Mouse (Mus musculus) embryonic stem cell, embryonic (primary cell): ENCODE results near the gene Ptprm.

Experiments used
- CTCF ChIA-PET, 4 experiments: fragments of 300-600 bp in 2 of 4; fragments of 350-600 bp in 2 of 4; sonication (Branson Sonifier 250); formaldehyde crosslinking; loops; one replicate each; lab custom pipeline; 2022; ENCODE audit warnings: inconsistent platforms in 2 of 4; lab: Charles Lee
- POLR2A ChIA-PET, 4 experiments: fragments of 300-600 bp in 2 of 4; fragments of 350-600 bp in 2 of 4; sonication (Branson Sonifier 250); formaldehyde crosslinking; loops; one replicate each; lab custom pipeline; 2022; ENCODE audit warnings: antibody characterized with exemption in 4 of 4, inconsistent platforms in 1 of 4; lab: Charles Lee

Gene Ptprm

DNA sequence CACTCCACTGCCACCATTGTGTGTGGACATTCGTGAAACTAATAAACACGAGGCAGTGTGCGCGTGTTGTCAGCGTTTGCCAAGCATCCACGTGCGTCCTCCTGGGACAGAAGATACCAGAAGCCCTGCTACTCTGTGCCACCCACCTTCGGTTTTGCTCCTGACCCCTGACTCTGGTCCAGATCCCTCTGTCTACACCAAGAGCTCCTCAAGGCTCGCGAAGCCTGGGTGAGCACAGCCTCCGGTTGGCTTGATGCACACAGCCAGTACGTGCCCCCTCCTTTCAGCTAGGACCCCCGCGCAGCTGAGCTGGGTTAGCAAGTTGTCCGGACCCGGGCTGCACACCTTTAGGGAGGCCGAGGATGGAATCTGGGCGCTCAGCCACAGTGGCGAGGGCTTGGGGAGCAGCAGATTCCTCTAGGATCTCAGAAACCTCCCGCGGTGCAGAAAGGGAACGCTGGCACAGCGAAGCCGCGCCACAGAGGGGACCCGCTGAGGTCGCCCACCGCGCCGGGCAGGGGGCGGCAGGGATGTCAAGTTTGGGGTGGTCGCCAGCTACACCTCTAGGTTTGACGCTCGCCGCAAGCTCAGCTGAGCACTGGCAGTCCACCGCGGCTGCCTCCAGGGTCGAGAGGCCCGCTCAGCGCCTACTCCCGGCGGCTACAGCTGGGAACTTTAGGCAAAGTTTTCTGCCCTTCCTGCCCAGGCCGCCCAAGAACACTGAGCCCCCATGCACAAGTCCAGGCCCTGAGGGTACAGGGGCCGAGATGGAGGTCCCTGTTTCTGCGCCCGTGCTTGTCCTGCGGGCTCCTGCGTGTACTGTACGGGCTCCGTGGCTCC lies 1.1 kb downstream of the Ptprm start:
- POLR2A ChIA-PET = interaction anchor here in 3 of 4 experiments (0.5 to 2.2 kb wide), 8 partner anchors 9 to 410 kb away, joined by 3 to 9 read pairs (median 4); partner anchors contain the start of gene Lrrc30 (in 1 of the 3)
- CTCF ChIA-PET = interaction anchor here (0.5 to 1.4 kb wide), 6 partner anchors 94 to 1497 kb away, joined by 3 read pairs; no protein-coding TSS in a partner anchor

DNA sequence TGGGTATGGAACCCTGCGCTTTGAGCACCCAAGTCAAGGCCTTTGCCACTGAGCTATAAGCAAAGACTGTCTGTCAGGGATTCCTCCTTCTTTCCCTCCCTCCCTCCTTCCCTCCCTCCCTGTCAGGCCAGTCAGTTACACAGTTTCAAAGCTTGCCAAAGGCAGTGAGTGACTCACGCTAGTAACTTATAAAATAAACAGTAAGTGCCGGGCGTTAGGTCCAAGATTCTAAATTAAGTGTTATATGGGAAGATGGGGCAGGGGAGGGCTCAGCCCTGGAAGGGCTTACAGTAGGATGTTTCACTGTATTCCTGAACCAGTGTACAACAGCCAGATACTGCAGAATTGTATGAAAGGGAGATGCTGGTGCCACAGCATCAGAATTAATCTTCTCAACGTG lies 2.8 kb downstream of the Ptprm start:
- CTCF ChIA-PET = no interaction called here
- POLR2A ChIA-PET = no interaction called here

DNA sequence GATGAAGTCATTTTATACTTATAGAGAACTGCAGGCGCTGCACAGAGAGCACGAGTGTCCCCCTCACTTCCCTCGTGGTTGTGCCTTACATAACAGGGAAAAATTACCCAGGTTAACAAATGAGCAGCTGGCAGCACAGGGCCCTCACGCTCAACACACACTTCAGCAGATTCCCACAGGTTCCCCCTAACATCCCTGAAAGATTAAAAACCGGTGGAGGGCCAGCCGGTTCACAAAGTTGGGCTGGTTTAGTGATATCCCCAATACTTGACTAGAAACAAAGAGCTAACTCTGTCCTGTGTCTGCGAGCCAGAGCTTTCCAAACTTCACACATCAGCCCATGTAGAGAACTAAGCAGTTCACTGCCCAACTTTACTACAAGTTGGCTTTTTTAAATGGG lies 3.7 kb downstream of the Ptprm start:
- CTCF ChIA-PET = interaction anchor here in 1 of 4 experiments (0.7 kb wide), 1 partner anchor 245 kb away, joined by 3 read pairs; no protein-coding TSS in a partner anchor
- POLR2A ChIA-PET = interaction anchor here in 1 of 4 experiments (0.9 kb wide), 1 partner anchor 473 kb away, joined by 5 read pairs; no protein-coding TSS in a partner anchor

DNA sequence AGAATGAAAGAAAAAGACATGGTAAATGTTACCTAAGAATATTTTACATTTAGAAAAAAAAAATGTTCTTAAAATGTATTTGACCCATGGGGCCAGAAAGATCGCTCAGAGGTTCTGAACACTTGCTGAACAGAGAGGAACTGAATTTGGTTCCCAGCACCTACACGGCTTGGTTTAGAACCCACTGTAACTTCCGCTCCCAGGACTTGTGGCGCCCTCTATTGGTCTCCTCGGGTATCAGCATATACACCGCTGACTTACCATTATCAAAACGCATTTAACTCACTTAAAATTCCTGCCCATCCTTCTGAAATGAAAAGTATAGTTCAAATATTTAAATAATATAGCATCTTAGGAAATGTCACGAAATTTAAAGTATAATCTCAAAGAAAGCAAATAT lies 4.7 kb downstream of the Ptprm start:
- ChIA-PET CTCF (interaction anchor here in 1 of 4 experiments (0.6 kb wide), 1 partner anchor 209 kb away, joined by 4 read pairs; no protein-coding TSS in a partner anchor), POLR2A (interaction anchor here in 1 of 4 experiments (0.9 kb wide), 1 partner anchor 474 kb away, joined by 5 read pairs; no protein-coding TSS in a partner anchor)

DNA sequence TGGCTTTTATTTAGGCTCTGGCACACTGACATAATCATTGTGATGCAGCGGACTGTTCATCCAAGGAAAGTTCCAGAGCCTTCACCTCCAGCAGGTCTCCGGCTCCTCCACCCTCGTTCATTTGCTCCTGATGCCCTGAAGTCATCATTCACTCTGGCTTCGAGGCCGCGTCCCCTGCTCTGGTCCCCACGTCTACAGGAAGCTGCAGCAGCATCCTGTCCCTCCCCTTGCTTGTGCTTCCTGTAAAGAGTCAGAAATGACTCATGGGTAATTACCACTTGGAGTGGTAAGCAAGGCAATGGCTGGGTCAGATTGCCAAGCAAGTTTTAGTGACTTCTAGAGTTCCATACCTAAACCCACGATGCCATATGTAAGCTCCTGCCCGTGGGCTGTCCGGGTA lies 7.3 kb downstream of the Ptprm start:
- ChIA-PET POLR2A (no interaction called here), CTCF (no interaction called here)

DNA sequence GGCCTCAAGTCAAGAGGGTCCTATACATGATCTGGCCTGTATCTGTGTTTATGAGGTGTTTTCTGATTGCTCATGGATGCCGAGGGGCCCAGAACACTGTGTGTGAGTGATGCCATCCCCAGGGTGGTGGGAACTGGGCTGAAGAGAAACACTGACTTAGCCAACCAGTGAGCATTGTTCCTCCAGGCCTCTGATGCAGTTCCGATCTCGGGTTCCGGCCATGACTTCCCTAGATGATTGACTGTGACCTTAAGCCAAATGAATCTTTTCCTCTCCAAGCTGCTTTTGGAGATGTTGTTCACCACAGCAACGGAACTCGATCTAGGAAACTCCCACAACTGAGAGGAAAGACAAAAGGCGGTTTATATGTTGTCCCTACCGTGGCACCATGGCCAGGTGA lies 9.1 kb downstream of the Ptprm start:
- CTCF ChIA-PET = no interaction called here
- POLR2A ChIA-PET = no interaction called here

DNA sequence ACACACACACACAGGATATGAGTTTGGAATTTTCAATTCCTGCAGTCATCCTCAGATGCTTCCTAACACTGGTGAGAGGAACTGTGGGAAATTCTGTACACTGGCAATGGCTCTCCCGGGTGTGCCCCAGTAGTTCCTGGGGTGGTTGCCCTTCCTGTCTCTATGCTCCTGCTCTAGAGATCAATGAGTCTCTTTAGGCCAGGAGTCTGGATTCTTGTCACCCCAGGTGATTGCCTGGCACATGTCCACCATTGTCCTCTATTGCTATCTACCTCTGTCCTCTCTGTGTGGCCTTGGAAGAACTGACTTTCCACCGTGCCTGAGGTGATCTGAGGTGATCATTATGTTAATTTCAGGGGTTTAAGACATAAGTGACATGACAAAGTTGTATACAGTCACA lies 10.8 kb downstream of the Ptprm start:
- ChIA-PET CTCF (no interaction called here), POLR2A (interaction anchor here in 1 of 4 experiments (0.8 kb wide), 1 partner anchor 11 kb away, joined by 3 read pairs; the partner anchor contains the start of gene Ptprm)

DNA sequence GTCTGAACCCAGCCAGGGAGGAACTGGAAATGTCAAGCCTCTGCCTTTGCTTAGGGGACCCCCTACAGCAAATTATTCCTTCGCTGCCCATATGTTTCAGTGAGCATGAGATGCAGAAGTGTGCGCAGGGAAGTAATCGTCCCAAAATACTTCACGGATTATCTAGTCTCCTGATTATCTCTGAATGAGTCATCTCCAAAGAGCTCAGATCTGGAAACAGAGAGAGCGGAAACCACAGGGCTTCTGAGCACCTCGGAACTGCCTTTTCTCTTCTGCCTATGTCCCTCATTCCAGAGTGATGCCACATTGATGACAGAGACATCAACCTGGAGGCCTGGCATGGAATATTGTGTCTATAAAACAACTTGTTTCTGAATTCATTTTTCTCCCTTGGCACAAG lies 11.3 kb downstream of the Ptprm start:
- CTCF ChIA-PET = no interaction called here

DNA sequence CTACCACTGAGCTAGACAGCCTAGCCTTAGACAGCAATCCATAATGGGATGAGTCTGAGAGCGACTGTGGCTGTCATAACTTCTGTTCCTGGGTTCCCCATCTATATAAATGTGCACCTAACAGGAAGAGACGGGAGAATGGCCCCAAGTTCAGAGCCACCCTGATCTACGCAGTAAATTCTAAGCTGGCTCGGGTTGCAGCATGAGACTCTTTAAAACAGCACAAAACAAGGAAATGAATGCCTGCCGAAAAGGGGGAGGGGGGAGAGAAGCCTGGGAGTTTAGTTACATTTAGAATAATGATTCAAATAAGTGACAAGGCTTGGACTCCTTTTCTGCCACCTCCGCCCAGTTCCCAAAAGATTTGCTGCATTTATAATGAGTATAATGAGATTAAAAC lies 13.9 kb downstream of the Ptprm start:
- CTCF ChIA-PET = interaction anchor here in 1 of 4 experiments (0.6 kb wide), 1 partner anchor 46 kb away, joined by 20 read pairs; no protein-coding TSS in a partner anchor

More for the DNA sequence above, 11.3 kb downstream of the Ptprm start:
- POLR2A ChIA-PET = no interaction called here

DNA sequence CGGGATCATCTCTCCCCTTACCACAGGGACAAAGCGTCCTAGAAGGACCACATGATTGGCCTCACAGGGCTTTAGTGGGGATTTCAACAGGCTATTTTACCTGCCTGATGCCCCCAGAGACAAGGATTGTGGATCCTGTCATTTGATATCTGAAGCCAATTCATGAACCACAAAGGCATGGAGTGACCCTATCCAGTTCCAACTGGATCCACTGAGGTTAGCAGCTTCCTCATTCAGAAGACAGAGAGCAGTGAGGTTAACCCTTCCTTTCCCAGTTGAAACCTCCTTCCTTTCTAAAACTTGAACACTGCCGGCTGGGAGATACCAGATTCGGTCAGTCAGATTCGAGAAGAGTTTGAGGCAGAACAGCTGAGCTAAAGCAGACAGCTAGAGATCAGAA lies 14.7 kb downstream of the Ptprm start:
- CTCF ChIA-PET = no interaction called here
- POLR2A ChIA-PET = interaction anchor here in 3 of 4 experiments (0.6 to 1.8 kb wide), 4 partner anchors 14 to 238 kb away, joined by 4 to 9 read pairs (median 8); partner anchors contain the start of gene Ptprm (in 2 of the 3)

More for the DNA sequence above, 13.9 kb downstream of the Ptprm start:
- POLR2A ChIA-PET = interaction anchor here in 2 of 4 experiments (0.8 to 1.8 kb wide), 2 partner anchors 13 to 14 kb away, joined by 4 to 9 read pairs; partner anchors contain the start of gene Ptprm (in 1 of the 2)

DNA sequence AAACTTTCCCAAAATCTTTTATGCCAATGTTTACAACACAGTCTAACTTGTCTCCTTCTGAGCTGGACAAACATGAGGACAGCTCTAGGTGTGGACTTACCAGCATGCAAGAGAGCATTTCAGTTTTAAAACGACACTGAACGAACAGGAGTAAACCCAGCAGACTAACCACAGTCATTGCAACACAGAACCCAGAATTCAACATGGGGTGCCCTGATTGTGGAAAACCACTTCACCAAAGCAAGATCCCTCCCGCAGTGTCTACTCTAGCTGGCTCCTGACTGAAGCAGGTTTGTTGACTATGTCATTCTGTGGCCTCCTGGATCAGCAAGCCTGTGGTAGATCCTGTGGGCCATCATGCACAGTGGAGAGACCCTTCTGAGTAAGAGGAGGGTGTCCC lies 19.9 kb downstream of the Ptprm start:
- ChIA-PET CTCF (no interaction called here), POLR2A (interaction anchor here in 1 of 4 experiments (1.4 kb wide), 1 partner anchor 10 kb away, joined by 3 read pairs; no protein-coding TSS in a partner anchor)

DNA sequence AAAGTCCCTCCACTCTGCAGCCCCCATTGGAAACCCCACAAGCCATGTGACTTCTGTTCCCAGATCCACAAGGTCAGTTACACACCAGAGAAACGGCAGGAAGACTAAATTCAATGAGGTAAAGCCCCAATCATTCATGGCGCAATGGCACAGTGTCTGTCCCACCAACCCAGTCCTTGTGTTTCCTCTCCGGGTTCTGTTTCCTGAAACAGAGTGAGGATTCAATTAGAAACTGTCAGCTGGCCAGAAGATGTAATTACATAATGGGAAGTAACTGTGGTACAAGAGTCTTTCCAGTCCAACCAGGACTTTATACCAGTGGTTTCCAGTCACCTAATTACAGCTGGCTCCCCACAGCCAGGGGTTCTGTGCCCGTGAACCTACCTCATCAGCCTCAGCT lies 24.8 kb downstream of the Ptprm start:
- ChIA-PET CTCF (interaction anchor here in 1 of 4 experiments (0.6 kb wide), 1 partner anchor 609 kb away, joined by 3 read pairs; no protein-coding TSS in a partner anchor), POLR2A (no interaction called here)

DNA sequence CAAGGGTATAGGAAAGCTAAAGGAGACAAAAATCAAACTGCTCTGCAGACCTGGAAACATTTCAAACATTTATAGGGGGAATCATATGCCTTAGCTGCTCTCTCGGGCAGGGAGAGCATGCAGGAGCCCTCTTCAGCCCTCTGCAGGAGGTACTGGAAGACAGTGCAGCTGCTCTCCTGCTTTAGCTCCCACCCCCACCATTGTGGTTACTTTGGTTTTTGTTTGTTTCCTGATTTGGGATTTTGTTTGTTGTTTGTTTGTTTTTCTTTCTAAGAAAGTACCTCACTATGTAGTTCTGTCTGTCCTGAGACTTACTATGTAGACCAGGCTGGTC lies 29.8 kb downstream of the Ptprm start:
- CTCF ChIA-PET = no interaction called here
- POLR2A ChIA-PET = interaction anchor here in 1 of 4 experiments (1.1 kb wide), 1 partner anchor 10 kb away, joined by 3 read pairs; no protein-coding TSS in a partner anchor

DNA sequence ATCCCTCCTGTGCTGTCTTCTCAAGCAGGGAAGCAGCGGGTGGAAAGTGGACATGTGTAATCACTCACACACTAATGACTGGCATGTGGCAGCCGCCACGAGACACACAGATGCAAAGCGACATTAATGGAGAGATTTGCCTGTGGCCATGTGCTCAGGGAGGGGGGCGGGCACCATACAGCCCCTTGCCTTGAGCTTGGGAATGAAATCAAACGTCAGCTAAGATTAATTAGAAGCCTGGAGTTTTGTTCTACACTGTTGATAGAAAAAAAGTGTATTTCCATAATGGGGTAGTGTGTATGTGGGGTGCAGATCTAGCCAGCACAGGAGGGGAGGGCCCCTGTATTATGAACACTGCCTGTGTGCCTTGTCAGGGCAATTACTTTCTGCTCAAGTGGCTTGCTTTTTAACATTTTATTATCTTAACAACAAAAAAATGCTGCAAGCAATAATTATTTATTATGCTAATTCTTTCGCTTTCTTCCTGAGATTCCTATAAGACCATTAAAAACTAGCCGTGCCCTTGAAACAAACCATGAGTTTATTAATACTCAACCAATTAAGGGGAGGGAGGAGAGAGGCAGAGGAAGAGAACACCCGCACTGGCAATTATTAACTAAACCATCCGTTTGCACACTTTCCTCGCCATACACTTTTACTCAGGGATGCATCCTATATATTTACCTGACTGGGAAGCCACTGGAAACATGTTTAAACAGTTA lies 30.3 kb downstream of the Ptprm start:
- ChIA-PET POLR2A (interaction anchor here in 1 of 4 experiments (1.1 kb wide), 1 partner anchor 11 kb away, joined by 3 read pairs; no protein-coding TSS in a partner anchor), CTCF (no interaction called here)

DNA sequence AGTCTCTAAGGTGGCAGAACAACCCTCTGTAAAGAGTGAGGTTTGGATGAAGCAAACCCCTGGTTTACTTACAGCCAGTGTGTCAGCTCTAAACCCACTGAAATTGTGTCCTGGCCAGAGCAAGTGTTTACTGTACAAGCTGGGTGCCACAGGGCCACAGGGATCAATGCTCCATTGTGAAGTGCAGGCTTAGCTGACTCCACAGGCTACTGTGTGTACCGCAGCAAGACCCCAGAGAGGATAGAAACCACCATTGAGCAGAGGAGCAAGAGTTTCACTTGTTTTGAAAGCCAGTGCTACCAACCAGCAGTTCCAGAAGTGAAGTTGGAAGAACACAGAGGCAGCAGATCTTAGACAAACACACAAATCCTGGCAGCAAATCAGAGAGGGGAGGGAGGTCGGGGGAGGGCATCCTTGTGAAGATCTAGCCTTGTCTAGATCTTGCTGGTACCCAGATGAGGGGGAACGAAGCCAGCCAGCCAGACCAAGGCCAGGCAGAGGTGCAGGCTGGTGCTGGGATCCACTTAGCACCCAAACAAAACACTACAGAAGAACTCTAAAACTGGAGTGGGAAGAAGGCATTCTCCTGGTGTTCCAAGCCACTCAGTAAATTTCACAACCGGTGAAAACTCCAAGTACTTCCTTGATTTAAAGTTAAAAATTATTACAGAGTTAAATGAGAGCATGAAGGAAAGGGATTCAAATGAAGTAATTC lies 39.6 kb downstream of the Ptprm start:
- ChIA-PET CTCF (no interaction called here), POLR2A (no interaction called here)

DNA sequence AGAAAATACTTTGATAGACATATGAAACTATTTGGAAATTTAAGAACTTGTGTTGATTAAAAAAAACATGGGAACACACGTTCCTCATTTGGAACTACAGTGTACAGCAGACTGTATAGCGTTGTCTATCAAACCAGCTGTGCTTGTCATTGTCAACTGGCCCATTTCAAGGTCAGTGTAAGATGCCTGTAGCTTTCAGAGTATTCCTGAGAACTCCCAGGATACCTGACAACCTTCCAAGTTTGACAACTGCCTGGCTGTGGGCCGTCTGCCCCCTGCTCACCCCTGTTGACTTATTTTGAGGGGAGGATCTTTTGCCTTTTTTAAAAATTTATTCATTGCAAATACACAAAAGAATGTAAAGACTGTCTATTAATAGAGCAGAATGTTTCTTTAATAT lies 45.8 kb downstream of the Ptprm start:
- ChIA-PET CTCF (no interaction called here), POLR2A (interaction anchor here in 1 of 4 experiments (0.6 kb wide), 1 partner anchor 1697 kb away, joined by 3 read pairs; no protein-coding TSS in a partner anchor)

DNA sequence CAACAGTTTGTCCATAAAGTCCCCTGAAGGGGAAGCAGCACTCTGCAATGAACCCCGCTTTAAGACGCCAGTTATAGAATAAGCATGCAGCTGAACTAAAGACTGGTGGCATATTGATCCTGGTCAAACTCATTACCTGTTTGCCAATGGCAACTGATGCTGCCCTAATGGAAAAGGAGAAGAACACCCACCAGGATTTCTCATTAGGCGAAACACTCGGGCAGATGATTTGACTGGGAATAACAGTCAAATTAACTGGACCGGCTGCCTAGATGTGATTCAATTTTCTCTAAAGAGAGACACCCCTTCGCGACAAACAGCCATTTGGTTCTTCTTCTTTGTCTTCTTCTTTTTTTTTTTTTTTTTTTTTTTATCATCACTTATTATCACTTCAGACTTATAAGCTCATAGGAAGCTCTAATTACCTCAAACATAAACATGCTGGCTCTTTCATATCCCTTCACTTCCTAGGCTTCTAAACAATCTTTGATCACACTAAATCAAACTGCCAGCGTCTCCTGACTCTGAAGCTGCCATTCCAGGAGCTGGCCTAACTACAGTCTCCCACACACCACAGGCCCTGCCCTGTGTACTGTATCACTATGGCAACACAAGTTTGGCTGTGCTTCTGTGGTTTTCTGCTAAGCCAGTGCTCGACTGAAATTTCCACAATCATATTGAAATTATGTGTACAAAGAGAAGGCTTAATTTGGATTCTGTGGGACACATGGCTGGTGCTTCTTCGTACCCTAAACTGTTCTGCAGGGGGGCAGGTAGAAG lies 48.0 kb downstream of the Ptprm start:
- POLR2A ChIA-PET = interaction anchor here in 1 of 4 experiments (0.5 kb wide), 1 partner anchor 392 kb away, joined by 3 read pairs; no protein-coding TSS in a partner anchor
- CTCF ChIA-PET = interaction anchor here in 1 of 4 experiments (0.6 kb wide), 1 partner anchor 784 kb away, joined by 4 read pairs; no protein-coding TSS in a partner anchor

DNA sequence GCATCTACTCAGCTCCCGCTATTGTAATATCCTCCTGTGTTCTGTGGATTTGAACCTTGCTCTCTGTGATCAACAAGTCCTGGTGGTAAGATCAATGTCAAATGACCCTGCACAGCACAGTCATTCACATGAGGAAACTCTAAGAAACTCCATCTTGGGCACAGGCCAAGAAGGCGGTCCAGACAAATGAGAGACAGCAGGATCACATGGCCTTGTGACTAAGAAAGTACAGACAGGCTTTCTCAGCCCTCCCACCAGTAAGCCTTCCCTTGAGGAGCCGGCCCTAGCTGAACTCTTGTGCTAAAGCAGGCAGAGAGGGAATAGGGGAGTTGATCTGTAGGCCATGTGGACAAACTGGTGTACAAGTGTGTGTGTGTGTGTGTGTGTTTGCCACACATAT lies 49.4 kb downstream of the Ptprm start:
- POLR2A ChIA-PET = no interaction called here

More for the DNA sequence above, 49.4 kb downstream of the Ptprm start:
- CTCF ChIA-PET = no interaction called here
